Mouse (Mus musculus) erythroid progenitor cell, adult 5-6 weeks (primary cell): Measurements from ENCODE around the gene 6030452D12Rik. TPM values are rescaled to one million over a fixed set of nuclear protein-coding genes. Genes with fewer than 3 reads are reported as not detected.

Experiments used
- ATAC-seq: replicated peaks from 2 replicates; pipeline ENCODE4 v1.8.0; 2016; ENCODE audit warnings: moderate number of reproducible peaks, mild to moderate bottlenecking, moderate TSS enrichment, inconsistent platforms; ENCODE audit not compliant: poor library complexity, low FRiP score, severe bottlenecking
- total RNA-seq, 2 experiments: library from RNA; stranded (forward) in 1 of 2; stranded (reverse) in 1 of 2; fragments of 150-400 nt in 1 of 2; fragments of 186-747, 209-891 nt in 1 of 2; gene quantifications; 2 replicates each; pipeline versions ENCODE4 v1.2.3 to v1.2.4; 2015 to 2017; ENCODE audit warnings: low replicate concordance in 2 of 2

The 6030452D12Rik gene
- total RNA-seq (2015; ENCODE audit: low replicate concordance) (not detected in 2 replicates), total RNA-seq (2017; ENCODE audit: low replicate concordance) (not detected in 2 replicates)

- ATAC-seq: no peak
Observed at GRCm38 (mm10) chr8:106500018-106500685, at the start of gene 6030452D12Rik. 6030452D12Rik (plus strand) TSS chr8:106500522.

DNA sequence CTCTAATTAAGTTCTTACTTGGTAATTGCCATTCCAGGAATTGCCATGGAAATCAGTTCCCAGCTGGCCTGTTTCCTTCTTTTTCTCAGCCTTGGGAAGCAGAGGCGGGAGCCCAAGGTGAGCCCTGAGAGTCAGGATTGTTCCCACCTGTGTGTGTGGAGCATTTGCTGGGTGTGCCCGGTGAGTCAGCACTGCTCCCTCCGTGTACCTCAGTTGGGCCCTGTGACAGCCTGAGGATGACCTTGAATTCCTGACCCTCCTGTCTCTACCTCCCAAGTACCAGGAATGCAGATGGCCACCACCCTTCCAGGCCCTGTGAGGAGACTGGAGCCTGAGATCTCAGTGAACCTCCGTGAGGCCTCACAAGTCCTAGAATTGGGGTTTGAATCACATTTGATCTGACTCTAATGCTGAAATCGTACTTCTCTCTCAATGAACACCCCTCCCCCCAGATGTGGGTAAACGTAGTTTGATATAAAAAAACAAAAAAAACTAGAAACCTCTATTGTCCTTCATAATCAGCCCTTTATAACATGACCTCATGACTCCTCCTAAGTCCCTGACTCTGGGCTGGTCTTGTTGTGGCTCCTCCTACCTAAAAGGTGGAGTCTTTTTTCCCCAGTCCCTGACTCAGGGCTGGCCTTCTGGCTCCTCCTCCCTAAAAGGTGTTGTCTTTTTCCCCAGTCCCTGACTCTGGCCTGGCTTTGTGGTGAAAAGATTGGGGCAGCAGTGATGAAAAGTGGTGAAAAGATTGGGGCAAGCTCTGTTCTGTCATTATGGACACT is 48.8 kb upstream of the 6030452D12Rik start:
- no peak for ATAC-seq

- ATAC-seq: no peak
Observed at GRCm38 (mm10) chr8:106452701-106453481, 47.4 kb upstream of the 6030452D12Rik start.

- ATAC-seq: no peak
Observed at GRCm38 (mm10) chr8:106454036-106454435, 46.3 kb upstream of the 6030452D12Rik start.

DNA sequence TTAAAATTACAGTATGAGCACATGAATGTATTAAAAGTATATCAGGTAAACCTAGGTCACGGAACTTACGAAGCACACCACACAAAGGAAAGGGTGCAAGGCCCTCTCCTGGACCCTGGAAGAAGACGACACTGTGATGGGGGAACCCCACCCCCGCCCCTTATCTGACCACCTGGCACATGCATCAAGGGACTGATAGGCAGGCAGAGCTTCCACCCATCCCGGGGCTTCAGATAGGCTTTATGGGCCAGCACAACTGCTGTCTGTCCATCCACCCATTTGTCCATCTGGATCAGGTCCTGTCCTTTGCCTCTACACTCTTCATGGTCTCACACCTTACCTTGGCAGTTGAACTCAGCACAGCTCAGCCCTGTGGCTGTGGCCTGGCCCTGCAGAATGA is 38.2 kb upstream of the 6030452D12Rik start:
- no peak for ATAC-seq

GRCm38 (mm10) chr8:106463795-106464194 is 36.5 kb upstream of the 6030452D12Rik start:
- no peak for ATAC-seq

GRCm38 (mm10) chr8:106469485-106469884 is 30.8 kb upstream of the 6030452D12Rik start:
- no peak for ATAC-seq

DNA sequence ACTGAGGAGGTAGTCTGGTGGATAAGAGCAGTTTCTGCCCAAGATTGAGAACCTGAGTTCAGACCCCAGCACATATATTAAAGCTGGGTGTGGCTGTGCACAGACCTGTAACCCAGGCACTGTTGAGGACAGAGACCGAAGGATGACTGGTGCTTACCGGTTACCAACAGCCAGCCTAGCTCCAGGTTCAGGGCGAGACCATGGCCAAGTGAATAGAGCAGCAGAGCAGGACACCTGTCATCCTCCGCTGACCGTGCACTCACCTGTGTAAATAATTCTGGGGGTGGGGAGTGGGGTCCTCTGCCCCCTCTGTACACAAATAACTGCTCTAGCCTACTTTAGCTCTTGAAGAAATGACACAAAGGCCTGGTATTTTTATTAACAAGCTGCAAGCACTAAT is 26.3 kb upstream of the 6030452D12Rik start:
- ATAC-seq: no peak

DNA sequence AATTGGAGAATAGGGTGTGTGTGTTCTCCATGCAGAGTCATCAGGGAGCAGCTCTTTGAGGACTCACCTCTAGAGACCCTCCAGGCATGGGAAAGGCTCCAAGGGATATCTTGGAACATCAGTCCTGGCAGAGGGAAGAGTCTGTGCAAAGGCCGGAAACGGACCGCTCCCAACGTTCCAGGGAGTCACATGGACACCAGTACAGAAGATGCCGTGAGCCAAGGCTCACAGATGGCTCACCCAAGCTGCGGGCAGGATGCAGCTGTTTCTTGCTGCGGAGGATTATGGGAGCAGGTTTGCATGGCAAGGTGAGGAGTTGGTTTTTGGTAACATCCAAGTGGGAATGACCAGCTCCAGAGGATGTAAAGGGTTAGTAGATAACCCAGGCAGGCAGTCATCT is 3.9 kb downstream of the 6030452D12Rik start:
- ATAC-seq: no peak

- no peak for ATAC-seq
Observed at GRCm38 (mm10) chr8:106505328-106505965, 5.1 kb downstream of the 6030452D12Rik start.

DNA sequence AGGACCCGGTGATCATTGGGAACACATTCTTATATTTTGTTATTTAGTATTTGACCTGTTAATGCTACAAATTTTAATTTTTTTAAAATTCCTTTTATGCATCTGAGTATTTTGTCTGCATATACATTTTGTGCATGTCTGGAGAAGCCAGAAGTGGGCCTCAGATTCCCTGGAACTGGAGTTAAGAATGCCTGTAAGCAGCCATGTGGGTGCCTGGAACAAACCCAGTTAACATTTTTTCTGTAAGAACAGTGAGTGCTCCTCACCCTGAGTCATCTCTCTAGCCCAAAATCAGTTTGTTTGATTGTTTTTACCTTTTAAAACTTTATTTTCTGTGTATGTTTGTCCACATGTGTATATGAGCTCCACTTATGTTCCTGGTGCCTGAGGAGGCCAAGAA is 5.8 kb downstream of the 6030452D12Rik start:
- no peak for ATAC-seq

DNA sequence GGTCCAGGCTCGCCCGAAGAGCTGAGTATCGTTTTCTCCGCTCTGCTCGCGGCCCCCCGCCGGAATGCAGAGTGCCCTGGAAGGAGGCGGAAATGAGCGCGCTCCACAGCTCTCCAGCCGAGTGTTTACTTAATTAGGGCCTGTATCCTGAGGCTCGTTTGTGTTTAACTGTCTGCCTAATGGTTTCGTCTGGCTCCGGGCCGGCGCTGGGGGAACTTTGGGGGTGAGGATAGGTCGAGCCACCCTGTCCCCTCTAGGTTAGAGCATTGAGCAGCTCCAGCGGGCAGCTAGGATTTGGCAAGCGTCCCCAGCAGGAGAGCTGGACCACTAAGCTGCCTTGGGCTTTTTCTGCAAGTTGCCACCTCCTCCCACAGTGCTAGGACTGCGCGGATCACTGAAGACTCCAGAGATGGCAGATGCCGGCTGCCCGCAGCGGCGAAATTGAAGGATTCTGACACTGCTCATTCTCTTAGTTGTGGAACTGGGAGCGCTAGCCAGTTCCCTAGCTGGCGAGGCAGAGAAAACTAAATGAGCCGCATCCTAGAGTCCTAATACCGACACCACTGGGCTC is 7.5 kb downstream of the 6030452D12Rik start:
- ATAC-seq: no peak

- ATAC-seq: no peak
Observed at GRCm38 (mm10) chr8:106508456-106508855, 8.1 kb downstream of the 6030452D12Rik start.

GRCm38 (mm10) chr8:106509079-106509780 is 8.9 kb downstream of the 6030452D12Rik start:
- no peak for ATAC-seq

DNA sequence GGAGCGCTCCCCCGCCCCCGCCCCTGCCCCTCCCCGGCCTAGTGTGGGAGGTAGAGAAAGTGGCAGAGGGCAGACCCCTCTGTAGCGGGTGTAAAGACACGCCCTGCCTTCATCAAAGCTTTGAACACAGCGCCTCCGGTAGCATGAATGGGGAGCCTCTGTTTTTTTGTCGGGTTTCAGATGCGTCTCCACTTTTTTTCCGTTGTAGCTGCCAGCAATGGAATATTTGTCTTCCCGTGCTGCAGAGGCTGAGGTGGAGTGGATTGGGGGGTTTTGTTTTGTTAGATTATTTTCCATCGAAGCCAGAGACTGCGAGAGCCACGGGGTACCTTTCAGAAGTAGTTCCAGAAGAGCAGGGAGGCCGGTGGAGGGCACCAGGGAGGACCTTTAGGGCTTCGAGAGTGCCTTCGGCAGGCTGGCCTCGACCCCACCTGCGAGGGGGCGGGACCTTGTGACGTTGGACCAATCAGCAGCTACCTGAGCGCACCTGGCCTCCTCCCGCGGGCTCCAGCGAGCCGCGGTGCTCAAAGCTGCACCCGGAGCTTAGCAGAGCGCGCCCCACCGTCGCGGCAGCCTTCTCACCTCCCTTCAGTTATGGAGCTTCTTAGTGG is 10.1 kb downstream of the 6030452D12Rik start, which contains the start of gene Cdh3:
Gene Cdh3, plus strand, starts transcription at position 527 of the 611 bp plus-strand sequence.
- ATAC-seq: no peak

DNA sequence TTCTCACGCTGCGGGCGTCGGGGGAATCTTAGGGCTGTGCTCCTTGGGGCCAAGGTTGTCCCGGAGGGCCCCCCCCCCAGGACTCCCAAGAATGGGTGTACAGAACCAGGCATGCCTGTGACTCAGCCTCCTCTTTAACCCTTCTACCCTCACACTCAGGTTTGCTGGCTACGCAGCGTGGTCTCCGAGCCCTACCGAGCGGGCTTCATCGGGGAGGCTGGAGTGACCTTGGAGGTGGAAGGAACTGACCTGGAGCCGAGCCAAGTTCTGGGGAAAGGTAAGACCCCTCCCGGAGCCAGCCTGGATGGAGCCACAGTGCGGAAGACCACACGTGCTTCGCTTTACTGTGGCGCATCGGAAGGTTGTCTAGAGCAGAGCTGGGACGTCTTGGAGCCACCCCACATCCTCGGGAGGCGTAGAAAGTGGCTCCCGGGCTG is 10.8 kb downstream of the 6030452D12Rik start:
- ATAC-seq: no peak

DNA sequence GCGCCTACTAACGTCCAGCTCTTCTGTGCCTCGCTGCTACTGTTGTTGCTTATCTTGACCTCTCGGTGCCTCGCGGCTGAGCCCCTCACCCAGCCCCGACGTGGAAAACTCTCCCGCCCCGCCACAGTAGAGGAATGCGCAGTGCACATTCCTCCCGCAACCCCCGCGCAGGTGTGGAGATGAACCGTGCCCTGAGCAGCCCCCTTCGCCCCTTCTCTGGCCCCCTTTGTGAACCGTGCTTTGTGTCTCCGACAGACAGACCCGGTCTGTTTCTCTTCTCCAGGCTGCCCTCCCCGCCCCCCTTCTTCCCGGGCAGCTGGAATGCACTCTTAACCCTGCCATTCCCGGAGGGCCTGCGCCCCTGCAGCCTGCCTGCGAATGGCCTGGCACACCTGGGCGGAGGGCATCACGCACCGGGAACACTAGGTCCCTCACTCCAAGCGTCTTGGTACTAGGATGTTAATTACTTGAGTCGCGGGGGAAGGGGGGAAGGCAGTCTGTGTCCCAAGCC is 11.3 kb downstream of the 6030452D12Rik start:
- ATAC-seq: no peak

- ATAC-seq: no peak
Observed at GRCm38 (mm10) chr8:106512475-106513150, 12.3 kb downstream of the 6030452D12Rik start.
